Mouse (Mus musculus) ES-Bruce4 (cell line): ENCODE data around the gene Coq5.

ENCODE experiments used
- EP300 ChIP-seq: IDR thresholded peaks from 2 replicates; pipeline ENCODE4 v1.6.1; 2011; ENCODE audit warnings: low read depth, low read length; ENCODE audit not compliant: insufficient read depth
- POLR2A ChIP-seq: IDR thresholded peaks from one replicate; pipeline ENCODE4 v1.8.1; 2011; ENCODE audit warnings: low read length; ENCODE audit not compliant: insufficient read depth

DNA sequence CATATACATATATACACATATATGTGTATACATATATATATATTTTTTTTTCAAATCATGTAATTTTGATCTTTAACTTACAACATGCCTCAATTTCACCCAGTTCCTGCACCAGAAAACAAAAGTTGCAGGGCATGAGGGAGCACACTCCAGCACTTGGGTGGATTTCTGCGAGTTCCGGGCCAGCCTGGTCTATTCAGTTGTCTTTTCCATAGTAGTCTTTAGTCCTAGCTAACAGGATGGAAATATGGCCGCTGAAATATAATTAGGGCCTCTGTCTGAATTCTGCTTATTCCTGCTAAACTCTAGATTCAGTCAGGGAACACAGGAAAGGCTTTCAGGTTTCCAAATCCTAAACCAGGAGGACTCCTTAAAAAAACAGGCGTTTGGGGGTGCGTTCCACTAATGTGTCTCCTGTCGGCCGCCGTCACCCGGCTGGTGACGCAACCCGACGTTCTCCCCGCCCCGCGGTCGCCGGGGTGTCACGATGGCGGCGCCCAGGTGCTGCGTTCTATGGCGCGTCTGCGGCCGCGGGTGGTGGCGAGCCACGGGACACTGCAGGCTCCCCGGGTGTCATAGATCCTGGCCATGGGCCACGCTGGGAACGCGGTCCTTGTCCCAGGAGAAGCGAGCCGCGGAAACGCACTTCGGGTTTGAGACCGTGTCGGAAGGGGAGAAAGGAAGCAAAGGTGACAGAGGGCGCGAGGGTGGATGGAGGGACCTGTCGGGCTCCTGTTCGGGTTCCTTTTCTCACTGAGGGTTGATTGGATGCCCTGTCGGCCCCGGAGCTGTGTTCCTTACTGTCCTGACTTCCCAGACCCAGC is at the start of gene Coq5:
- no peak for TF ChIP-seq EP300
- TF ChIP-seq POLR2A = no peak
